Mouse (Mus musculus) thymus, adult 2 months (tissue): ENCODE results near the gene Ifngr2. TPM values are rescaled to one million over a fixed set of nuclear protein-coding genes. Genes with fewer than 3 reads are reported as not detected.

Experiments used
- DNase-seq: peaks from one replicate; pipeline ENCODE4 v3.0.0; 2021
- H3K27ac ChIP-seq: fragments of 200-500 bp; 2 replicates; pipeline ENCODE4 v1.5.1; 2012; ENCODE audit warnings: low read length, control low read depth; ENCODE audit not compliant: control insufficient read depth, insufficient read depth
- H3K27me3 ChIP-seq: fragments of 200-500 bp; 2 replicates; pipeline ENCODE4 v1.6.1; 2012; ENCODE audit warnings: mild to moderate bottlenecking, low read length, moderate library complexity, mixed read lengths; ENCODE audit not compliant: control insufficient read depth, insufficient read depth
- H3K36me3 ChIP-seq: fragments of 200-500 bp; 2 replicates; pipeline ENCODE4 v1.6.1; 2012; ENCODE audit warnings: mild to moderate bottlenecking, low read length, moderate library complexity; ENCODE audit not compliant: control insufficient read depth, insufficient read depth
- H3K4me1 ChIP-seq: fragments of 200-500 bp; replicated peaks from 2 replicates; pipeline ENCODE4 v1.6.1; 2012; ENCODE audit warnings: low read length; ENCODE audit not compliant: control insufficient read depth, insufficient read depth
- H3K4me3 ChIP-seq: fragments of 200-500 bp; 2 replicates; pipeline ENCODE4 v1.5.1; 2012; ENCODE audit warnings: mild to moderate bottlenecking, low read length, control low read depth, moderate library complexity; ENCODE audit not compliant: control insufficient read depth, insufficient read depth
- CTCF ChIP-seq: fragments of 200-500 bp; IDR thresholded peaks from 2 replicates; pipeline ENCODE4 v1.5.1; 2012; ENCODE audit warnings: mild to moderate bottlenecking, control low read depth, low read length, moderate library complexity, borderline replicate concordance; ENCODE audit not compliant: control insufficient read depth, poor library complexity, insufficient read depth; ENCODE audit errors: extremely low read depth
- POLR2A ChIP-seq: fragments of 200-500 bp; IDR thresholded peaks from 2 replicates; pipeline ENCODE4 v1.6.1; 2012; ENCODE audit warnings: mild to moderate bottlenecking, low read length, control low read depth, moderate library complexity; ENCODE audit not compliant: control insufficient read depth, poor library complexity, insufficient read depth; ENCODE audit errors: extremely low read depth
- WGBS: fragments of 180-500 bp; shearing (Covaris S2); methylation state at CpG from one replicate; pipeline ENCODE4 v1.1.7; 2018; 5-methylcytosine and 5-hydroxymethylcytosine counted together
- polyA plus RNA-seq: library from polyadenylated mRNA; depleted of rRNA; stranded (reverse); fragments of >200 nt; gene quantifications from 2 replicates; pipeline ENCODE4 v1.2.3, GENCODE M21; 2012; rRNA removed

Ifngr2 gene
- polyA plus RNA-seq: 33.4 and 34.4 TPM in 2 replicates

GRCm38 (mm10) chr16:91546836-91547741, at the start of gene Ifngr2:
Gene Ifngr2, plus strand, starts transcription at chr16:91547072.
- Histone ChIP-seq H3K27me3 (no peaks in the 10 kb centered on the region), H3K4me3 (peak within 1 kb of the TSS; percentile 90), H3K36me3 (no peaks in the 10 kb centered on the region), H3K27ac (peak within 1 kb of the TSS; percentile 100), H3K4me1 (peaks cover 35% of the 10 kb centered on the region)
- under 1% methylated on average over 72 of the region's 74 CpGs for WGBS
- peak; percentile 63 for DNase-seq
- TF ChIP-seq POLR2A (0 out of 2 replicates have a peak, but pooled peaks have one; percentile 25), CTCF (no peak)

- no peak for DNase-seq
- Histone ChIP-seq H3K27ac (no peak overlapping the region), H3K4me3 (no peak overlapping the region), H3K27me3 (no peaks in the 10 kb centered on the region), H3K4me1 (no peaks in the 10 kb centered on the region), H3K36me3 (peaks cover 89% of the 10 kb centered on the region)
- 97% methylated on average over 7 of the region's 7 CpGs for WGBS
- no peak for TF ChIP-seq CTCF
- no peak for TF ChIP-seq POLR2A
Measured at GRCm38 (mm10) chr16:91498041-91498440, 48.8 kb upstream of the Ifngr2 start.

- no peak overlapping the region for H3K4me3 ChIP-seq
- no peak for DNase-seq
- no peaks in the 10 kb centered on the region for H3K4me1 ChIP-seq
- H3K27ac ChIP-seq: no peak overlapping the region
- WGBS: 96% methylated on average over 7 of the region's 7 CpGs
- no peaks in the 10 kb centered on the region for H3K27me3 ChIP-seq
- no peak for TF ChIP-seq POLR2A
- no peak for TF ChIP-seq CTCF
- peaks cover 65% of the 10 kb centered on the region for H3K36me3 ChIP-seq
Measured at GRCm38 (mm10) chr16:91504701-91505100, 42.2 kb upstream of the Ifngr2 start.

- WGBS: 95% methylated on average over 15 of the region's 15 CpGs
- Histone ChIP-seq H3K4me3 (no peak overlapping the region), H3K4me1 (no peaks in the 10 kb centered on the region), H3K36me3 (peaks cover 62% of the 10 kb centered on the region), H3K27me3 (no peaks in the 10 kb centered on the region), H3K27ac (no peak overlapping the region)
- TF ChIP-seq POLR2A: no peak
- TF ChIP-seq CTCF: no peak
- no peak for DNase-seq
Measured at GRCm38 (mm10) chr16:91505116-91505601, 41.7 kb upstream of the Ifngr2 start.

- Histone ChIP-seq H3K4me3 (no peak overlapping the region), H3K36me3 (peaks cover 52% of the 10 kb centered on the region), H3K27ac (no peak overlapping the region), H3K4me1 (no peaks in the 10 kb centered on the region), H3K27me3 (no peaks in the 10 kb centered on the region)
- DNase-seq: no peak
- WGBS: 98% methylated on average over 12 of the region's 12 CpGs
- TF ChIP-seq POLR2A: no peak
- no peak for TF ChIP-seq CTCF
Measured at GRCm38 (mm10) chr16:91506396-91506795, 40.5 kb upstream of the Ifngr2 start.

- H3K4me3 ChIP-seq: no peak overlapping the region
- DNase-seq: peak; percentile 84
- no peaks in the 10 kb centered on the region for H3K36me3 ChIP-seq
- 48% methylated on average over 7 of the region's 7 CpGs for WGBS
- peaks cover 6% of the 10 kb centered on the region; the same call in 1 of the 2 replicates for H3K4me1 ChIP-seq
- H3K27ac ChIP-seq: no peak overlapping the region
- TF ChIP-seq POLR2A (no peak), CTCF (peak; percentile 42; the same call in 1 of the 2 replicates)
- H3K27me3 ChIP-seq: no peaks in the 10 kb centered on the region
Measured at GRCm38 (mm10) chr16:91512161-91512787, 34.6 kb upstream of the Ifngr2 start.
